Mouse (Mus musculus) leukemia stem cell, adult 10-12 weeks (primary cell): ENCODE data around the gene Zfp750. TPM values are rescaled to one million over a fixed set of nuclear protein-coding genes. Genes with fewer than 3 reads are reported as not detected.

Experiments
- polyA plus RNA-seq: library from polyadenylated mRNA; stranded (reverse); fragments of >175 nt; gene quantifications from 2 replicates; pipeline ENCODE4 v1.2.3, GENCODE M21; 2012; ENCODE audit warnings: low replicate concordance

The Zfp750 gene
- 0.14 and 0.62 TPM in 2 replicates for polyA plus RNA-seq

DNA sequence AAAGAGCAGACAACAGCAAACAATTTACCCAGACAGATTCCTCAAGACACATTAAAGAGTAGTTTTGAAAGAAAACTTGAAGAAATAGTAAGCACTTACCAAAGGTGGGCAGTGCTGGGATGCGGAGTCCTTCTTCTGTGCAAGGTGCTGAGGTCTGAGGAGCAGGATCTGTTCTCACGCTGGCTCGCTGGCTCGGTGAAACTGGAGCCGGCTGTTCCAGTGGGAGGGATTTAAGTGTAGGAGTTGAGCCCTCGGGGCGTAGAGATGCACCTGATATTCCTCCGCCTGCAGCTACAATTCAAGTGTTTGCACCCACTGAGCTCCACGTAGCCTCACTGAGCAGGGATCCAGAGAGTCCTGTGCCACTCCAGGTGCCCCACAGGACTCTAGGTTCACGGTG lies at the start of gene Zfp750:
TSS of gene Zfp750 (minus strand) at position 203 of the 400 bp plus-strand sequence.

Other genes starting within 250 kb of the Zfp750 start
- gene Wdr45b, start 164.9 kb downstream of the Zfp750 start, polyA plus RNA-seq, result 5.3 and 11.6 TPM in 2 replicates
- not detected in 2 replicates for gene Rab40b, start 131.1 kb downstream of the Zfp750 start, polyA plus RNA-seq
- gene Fn3krp, start 97.9 kb downstream of the Zfp750 start, polyA plus RNA-seq, result 5.6 and 11.2 TPM in 2 replicates
- gene Fn3k, start 84.4 kb downstream of the Zfp750 start, polyA plus RNA-seq, result 2.6 and 2.9 TPM in 2 replicates
- gene Tbcd, start 67.4 kb downstream of the Zfp750 start, polyA plus RNA-seq, result 2.5 and 2.9 TPM in 2 replicates
- 0.57 and 1.8 TPM in 2 replicates for gene B3gntl1, start 153.8 kb upstream of the Zfp750 start, polyA plus RNA-seq
- 1.9 and 4.3 TPM in 2 replicates for gene Metrnl, start 182.2 kb upstream of the Zfp750 start, polyA plus RNA-seq